Mouse (Mus musculus) kidney, adult 2 months (tissue): Measurements from ENCODE around the gene Cacnb2. TPM values are rescaled to one million over a fixed set of nuclear protein-coding genes. Genes with fewer than 3 reads are reported as not detected.

Source experiments
- DNase-seq: peaks from one replicate; pipeline ENCODE4 v3.0.0; 2021
- H3K27ac ChIP-seq: fragments of 200-500 bp; 2 replicates; pipeline ENCODE4 v1.5.1; 2012; ENCODE audit warnings: low read depth, low read length, control low read depth, inconsistent platforms; ENCODE audit not compliant: insufficient read depth
- H3K27me3 ChIP-seq: fragments of 200-500 bp; replicated peaks from 2 replicates; pipeline ENCODE4 v1.6.1; 2012; ENCODE audit warnings: mild to moderate bottlenecking, moderate library complexity, low read length, inconsistent platforms; ENCODE audit not compliant: control insufficient read depth, insufficient read depth
- H3K36me3 ChIP-seq: fragments of 200-500 bp; 2 replicates; pipeline ENCODE4 v1.6.1; 2012; ENCODE audit warnings: mild to moderate bottlenecking, moderate library complexity, low read length, inconsistent platforms; ENCODE audit not compliant: control insufficient read depth, insufficient read depth
- H3K4me1 ChIP-seq: fragments of 200-500 bp; 2 replicates; pipeline ENCODE4 v1.6.1; 2011; ENCODE audit warnings: low read length; ENCODE audit not compliant: control insufficient read depth, insufficient read depth
- H3K4me3 ChIP-seq: fragments of 200-500 bp; 2 replicates; pipeline ENCODE4 v1.5.1; 2011; ENCODE audit warnings: mild to moderate bottlenecking, low read depth, low read length, control low read depth; ENCODE audit not compliant: insufficient read depth
- CTCF ChIP-seq: fragments of 200-500 bp; conservative IDR thresholded peaks from 2 replicates; pipeline ENCODE4 v1.5.1; 2011; ENCODE audit warnings: low read depth, mild to moderate bottlenecking, control low read depth, low read length, moderate library complexity, mixed read lengths; ENCODE audit not compliant: insufficient read depth, insufficient read length
- POLR2A ChIP-seq: fragments of 200-500 bp; IDR thresholded peaks from one replicate; pipeline ENCODE4 v1.6.1; 2011; ENCODE audit warnings: low read depth, low read length, control low read depth
- WGBS: fragments of 180-500 bp; shearing (Covaris S2); methylation state at CpG from one replicate; pipeline ENCODE4 v1.1.7; 2018; 5-methylcytosine and 5-hydroxymethylcytosine counted together
- polyA plus RNA-seq: library from polyadenylated mRNA; depleted of rRNA; stranded (reverse); fragments of >200 nt; gene quantifications from 2 replicates; pipeline ENCODE4 v1.2.3, GENCODE M21; 2012; rRNA removed

Cacnb2 gene
- polyA plus RNA-seq, 1 experiment = 1.6 TPM

DNA sequence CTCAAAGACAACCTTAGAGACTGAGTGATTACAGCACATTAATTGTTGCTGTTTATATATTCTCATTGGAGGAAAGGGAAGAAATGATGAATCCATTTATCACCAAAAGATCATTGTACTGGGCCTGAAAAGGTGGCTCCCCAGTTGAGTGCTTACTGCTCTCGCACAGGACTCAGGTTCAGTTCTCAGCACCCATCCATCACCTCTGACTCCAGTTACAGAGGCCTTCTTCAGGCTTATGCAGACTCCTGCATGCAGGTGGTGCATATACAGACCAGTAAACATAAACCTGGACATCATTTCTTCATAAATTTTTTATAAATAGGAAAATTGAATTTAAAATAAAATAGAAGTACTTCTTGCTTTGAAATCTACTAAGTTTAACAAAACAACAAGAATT lies 405.2 kb downstream of the Cacnb2 start:
- TF ChIP-seq POLR2A (no peak), CTCF (no peak)
- no peak overlapping the region for H3K4me3 ChIP-seq
- H3K27me3 ChIP-seq = no peaks in the 10 kb centered on the region
- no peaks in the 10 kb centered on the region for H3K36me3 ChIP-seq
- no peak for DNase-seq
- no peak overlapping the region for H3K27ac ChIP-seq
- 89% methylated on average over 1 of the region's 1 CpGs for whole genome bisulfite sequencing
- no peaks in the 10 kb centered on the region for H3K4me1 ChIP-seq

DNA sequence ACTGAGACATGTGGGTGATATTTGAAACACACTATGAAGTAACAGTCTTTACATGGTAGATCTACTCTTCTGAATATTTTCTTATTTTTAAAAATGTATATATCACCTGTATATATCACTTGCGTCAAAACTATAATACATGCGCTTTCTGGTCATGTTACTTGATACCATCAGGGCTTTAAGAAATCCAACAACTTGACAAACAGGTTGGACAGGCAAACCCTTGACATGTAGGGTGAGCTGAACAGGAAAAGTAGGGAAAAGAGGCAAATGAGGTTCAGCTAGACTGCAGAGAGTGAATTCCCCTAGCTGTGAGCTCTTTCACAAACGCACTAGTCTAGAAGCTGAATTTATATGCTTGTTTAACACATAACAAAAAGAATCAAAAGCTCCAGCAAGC lies 423.9 kb downstream of the Cacnb2 start:
- TF ChIP-seq CTCF (no peak), POLR2A (no peak)
- Histone ChIP-seq H3K27me3 (no peaks in the 10 kb centered on the region), H3K36me3 (no peaks in the 10 kb centered on the region; the same call in 1 of the 2 replicates), H3K4me3 (no peak overlapping the region), H3K27ac (no peak overlapping the region), H3K4me1 (no peaks in the 10 kb centered on the region)
- DNase-seq = no peak
- WGBS = 79% methylated on average over 3 of the region's 3 CpGs

DNA sequence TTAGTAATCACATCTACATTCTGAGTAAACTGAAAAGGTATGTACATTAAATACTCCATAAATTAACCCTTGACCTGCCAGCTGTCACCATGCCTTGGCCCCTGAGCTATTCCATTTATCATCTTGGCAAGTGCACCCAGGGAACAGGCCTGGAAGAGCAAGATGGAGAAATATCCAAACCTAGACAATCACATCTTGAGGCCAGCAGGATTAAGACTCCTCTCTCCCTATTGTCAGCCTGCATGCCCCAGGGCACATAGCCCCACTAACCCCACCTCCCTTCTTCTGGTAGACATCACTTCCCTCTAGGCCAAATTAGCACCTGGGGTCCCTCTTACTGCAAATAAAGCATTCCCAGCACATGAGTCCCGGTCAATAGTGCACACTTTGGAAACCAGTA lies 424.9 kb downstream of the Cacnb2 start:
- WGBS = 86% methylated on average over 1 of the region's 1 CpGs
- TF ChIP-seq POLR2A (no peak), CTCF (no peak)
- Histone ChIP-seq H3K36me3 (no peaks in the 10 kb centered on the region; the same call in 1 of the 2 replicates), H3K4me1 (no peaks in the 10 kb centered on the region), H3K4me3 (no peak overlapping the region), H3K27me3 (no peaks in the 10 kb centered on the region), H3K27ac (no peak overlapping the region)
- DNase-seq = no peak

Other genes with a start within 250 kb of the Cacnb2 start
- gene Slc39a12, start 214.8 kb upstream of the Cacnb2 start, polyA plus RNA-seq = 0.05 TPM in 2 replicates